ENCODE assay signal across 23 mouse cellular contexts in genomic region chr2:119136346-119136898, GRCm38 (mm10). TPM values are rescaled to one million over a fixed set of nuclear protein-coding genes. Genes with fewer than 3 reads are reported as not detected.
DNase-seq lines count a peak whose midpoint lies in the region; ATAC-seq lines count a peak whose summit lies in the region.
"Had no signal": no experiment of that assay in that cellular context is flagged by ENCODE, and none has a peak within 500 bp of the region (broad histone marks: within the 10 kb centered on the region; RNA-seq: fewer than 3 reads in every experiment).

No protein-coding gene starts in this region.

- H3K9me3 ChIP-seq in liver, embryonic 12.5 days (replicated peaks) = no peaks in the 10 kb centered on the region
- H3K9me3 ChIP-seq in midbrain, embryonic 11.5 days (ENCODE audit: control insufficient read depth, low read length) = no peaks in the 10 kb centered on the region
- H3K9me3 ChIP-seq: embryonic facial prominence, embryonic 10.5 days; forebrain, embryonic 15.5 days; hindbrain, embryonic 10.5 days had no signal

- H3K27me3 ChIP-seq in liver, embryonic 12.5 days (replicated peaks) = no peaks in the 10 kb centered on the region
- no peaks in the 10 kb centered on the region for H3K27me3 ChIP-seq in midbrain, embryonic 11.5 days (ENCODE audit: control insufficient read depth, insufficient read depth, low read length)
- H3K27me3 ChIP-seq: CH12.LX; forebrain, embryonic 15.5 days had no signal

- H3K27ac ChIP-seq in liver, embryonic 12.5 days = peak overlapping the region; percentile 91
- no peak overlapping the region for H3K27ac ChIP-seq in midbrain, embryonic 11.5 days (ENCODE audit: low read depth, low read length)
- H3K27ac ChIP-seq: embryonic facial prominence, embryonic 10.5 days; forebrain, embryonic 15.5 days; hindbrain, embryonic 10.5 days; hindbrain, postnatal 0 days had no signal

- 18% methylated on average over 5 of the region's 5 CpGs for WGBS in liver, embryonic 12.5 days (ENCODE audit: insufficient replicate concordance)
- WGBS in midbrain, embryonic 11.5 days = 91% methylated on average over 5 of the region's 5 CpGs

- peaks cover 99% of the 10 kb centered on the region for H3K36me3 ChIP-seq in liver, embryonic 12.5 days
- peaks cover 18% of the 10 kb centered on the region; the same call in 1 of the 2 replicates for H3K36me3 ChIP-seq in midbrain, embryonic 11.5 days (ENCODE audit: control insufficient read depth, insufficient read depth, low read length)

- H3K9ac ChIP-seq in liver, embryonic 12.5 days = peak overlapping the region; percentile 15
- no peak overlapping the region for H3K9ac ChIP-seq in midbrain, embryonic 11.5 days (ENCODE audit: low read length)
- H3K9ac ChIP-seq: forebrain, embryonic 15.5 days had no signal

- 0 out of 2 replicates have a peak overlapping the region, but pooled peaks have one; percentile 8 for H3K4me3 ChIP-seq in liver, embryonic 12.5 days
- H3K4me3 ChIP-seq in midbrain, embryonic 11.5 days (ENCODE audit: low read depth, low read length) = no peak overlapping the region
- H3K4me3 ChIP-seq: embryonic facial prominence, embryonic 10.5 days; forebrain, embryonic 15.5 days; hindbrain, embryonic 10.5 days had no signal

- ATAC-seq in liver, embryonic 12.5 days = peak; percentile 98
- peak; percentile 97 for ATAC-seq in megakaryocyte-erythroid progenitor cell, adult 5-6 weeks (replicated peaks; ENCODE audit: low FRiP score, low TSS enrichment, poor library complexity, severe bottlenecking)
- no peak for ATAC-seq in midbrain, embryonic 11.5 days (ENCODE audit: low FRiP score)
- ATAC-seq in megakaryocyte, adult 5-6 weeks (ENCODE audit: poor library complexity, severe bottlenecking) = no peak
- ATAC-seq: forebrain, embryonic 15.5 days; hindbrain, postnatal 0 days had no signal

- H3K4me1 ChIP-seq in liver, embryonic 12.5 days = peaks cover 38% of the 10 kb centered on the region
- no peaks in the 10 kb centered on the region for H3K4me1 ChIP-seq in midbrain, embryonic 11.5 days (ENCODE audit: control insufficient read depth, insufficient read depth, low read length)
- H3K4me1 ChIP-seq: embryonic facial prominence, embryonic 10.5 days; forebrain, embryonic 15.5 days; hindbrain, embryonic 10.5 days had no signal

- H3K4me2 ChIP-seq in liver, embryonic 12.5 days = peak overlapping the region; percentile 48
- no peak overlapping the region for H3K4me2 ChIP-seq in midbrain, embryonic 11.5 days
- H3K4me2 ChIP-seq: forebrain, embryonic 15.5 days had no signal

- DNase-seq in spleen, postnatal 36 days (ENCODE audit: low spot score in 2 of 2) = peak; percentile 26 to 27
- no peak for DNase-seq in spleen, adult 18-20 months
- DNase-seq in c-Kit-positive CD71-positive TER-119-positive erythroid progenitor cells, embryonic 14.5 days (ENCODE audit: low spot score) = peak; percentile 83
- no peak for DNase-seq in right cerebral cortex, postnatal 4 days
- no peak for DNase-seq in midbrain, embryonic 11.5 days (ENCODE audit: low spot score, missing footprints)
- DNase-seq: adrenal gland, adult 8-10 months; cerebellum, adult 2 months; gastrocnemius, postnatal 14 days; heart, adult 18-20 months; kidney, adult 11 months; layer of hippocampus, postnatal 36 days; left cerebral cortex, postnatal 4 days; lung, postnatal 10 days; thymus, adult 18-20 months had no signal

RNA-seq across cellular contexts. Expression of gene Rmdn3, which starts 20.4 kb away (rescaled TPM):
- polyA plus RNA-seq in liver, embryonic 12.5 days (2016; fragmentation: Nextera tagmentation; extraction: Ambion mirVana) = 62.2 and 64.1 TPM in 2 replicates
- total RNA-seq in megakaryocyte-erythroid progenitor cell, adult 5-6 weeks (2014; fragmentation: Nextera tagmentation) = 40.0 and 58.7 TPM in 2 replicates
- total RNA-seq in megakaryocyte-erythroid progenitor cell, adult 5-6 weeks (2017) = 61.9 and 76.4 TPM in 2 replicates
- 41.1 and 46.7 TPM in 2 replicates for polyA plus RNA-seq in midbrain, embryonic 11.5 days (2014; fragmentation: Nextera tagmentation; extraction: Ambion mirVana)
- total RNA-seq in megakaryocyte, adult 5-6 weeks (2015) = 7.0 and 10.7 TPM in 2 replicates
- total RNA-seq in megakaryocyte, adult 5-6 weeks (2017) = 15.1 and 20.2 TPM in 2 replicates

RNA-seq across cellular contexts. Expression of gene Rad51, which starts 23.8 kb away (rescaled TPM):
- 49.9 and 52.3 TPM in 2 replicates for polyA plus RNA-seq in liver, embryonic 12.5 days (2016; fragmentation: Nextera tagmentation; extraction: Ambion mirVana)
- 38.1 and 53.7 TPM in 2 replicates for total RNA-seq in megakaryocyte-erythroid progenitor cell, adult 5-6 weeks (2014; fragmentation: Nextera tagmentation)
- 28.4 and 33.1 TPM in 2 replicates for total RNA-seq in megakaryocyte-erythroid progenitor cell, adult 5-6 weeks (2017)
- 74.6 and 76.9 TPM in 2 replicates for polyA plus RNA-seq in midbrain, embryonic 11.5 days (2014; fragmentation: Nextera tagmentation; extraction: Ambion mirVana)
- total RNA-seq in megakaryocyte, adult 5-6 weeks (2015) = 20.7 and 22.1 TPM in 2 replicates
- total RNA-seq in megakaryocyte, adult 5-6 weeks (2017) = 12.3 and 26.8 TPM in 2 replicates

RNA-seq across cellular contexts. Expression of gene Gchfr, which starts 31.2 kb away (rescaled TPM):
- polyA plus RNA-seq in liver, embryonic 12.5 days (2016; fragmentation: Nextera tagmentation; extraction: Ambion mirVana) = 28.5 and 31.8 TPM in 2 replicates
- 1.0 TPM in 1 of 2 replicates, not detected in the other for total RNA-seq in megakaryocyte-erythroid progenitor cell, adult 5-6 weeks (2014; fragmentation: Nextera tagmentation)
- not detected in 2 replicates for total RNA-seq in megakaryocyte-erythroid progenitor cell, adult 5-6 weeks (2017)
- 1.5 and 2.5 TPM in 2 replicates for polyA plus RNA-seq in midbrain, embryonic 11.5 days (2014; fragmentation: Nextera tagmentation; extraction: Ambion mirVana)
- not detected in 2 replicates for total RNA-seq in megakaryocyte, adult 5-6 weeks (2015)
- total RNA-seq in megakaryocyte, adult 5-6 weeks (2017) = not detected in 2 replicates
- total RNA-seq: layer of hippocampus, postnatal 36 days; left cerebral cortex, postnatal 4 days had no signal

RNA-seq across cellular contexts. Expression of gene Gm14137, which starts 37.9 kb away (rescaled TPM):
- 0.26 and 0.35 TPM in 2 replicates for polyA plus RNA-seq in liver, embryonic 12.5 days (2016; fragmentation: Nextera tagmentation; extraction: Ambion mirVana)
- total RNA-seq in megakaryocyte-erythroid progenitor cell, adult 5-6 weeks (2014; fragmentation: Nextera tagmentation) = not detected in 2 replicates
- total RNA-seq in megakaryocyte-erythroid progenitor cell, adult 5-6 weeks (2017) = not detected in 2 replicates
- 0.15 and 0.20 TPM in 2 replicates for polyA plus RNA-seq in midbrain, embryonic 11.5 days (2014; fragmentation: Nextera tagmentation; extraction: Ambion mirVana)
- not detected in 2 replicates for total RNA-seq in megakaryocyte, adult 5-6 weeks (2015)
- total RNA-seq in megakaryocyte, adult 5-6 weeks (2017) = not detected in 2 replicates
- total RNA-seq: heart, adult 18-20 months; hindbrain, postnatal 0 days; layer of hippocampus, postnatal 36 days; left cerebral cortex, postnatal 4 days; liver, adult 2 months had no signal
- polyA plus RNA-seq: cerebellum, adult 2 months; liver, adult 2 months had no signal

Comparison
In these comparisons a context has a peak if more than half of its experiments do, and no peak if none do; other contexts are left out.
1. DNase-seq: peak in spleen, postnatal 36 days (2 of 2) and c-Kit-positive CD71-positive TER-119-positive erythroid progenitor cells, embryonic 14.5 days (single experiment); none in spleen, adult 18-20 months (0 of 2), right cerebral cortex, postnatal 4 days (single experiment) and midbrain, embryonic 11.5 days (single experiment).
2. ATAC-seq: peak in liver, embryonic 12.5 days (single experiment) and megakaryocyte-erythroid progenitor cell, adult 5-6 weeks (single experiment); none in midbrain, embryonic 11.5 days (single experiment) and megakaryocyte, adult 5-6 weeks (single experiment).